Mouse (Mus musculus): Measurements from ENCODE around the gene Nfix.
A peak's percentile ranks its signal among the peaks of the same experiment; 100 is the strongest.

The Nfix gene

DNA sequence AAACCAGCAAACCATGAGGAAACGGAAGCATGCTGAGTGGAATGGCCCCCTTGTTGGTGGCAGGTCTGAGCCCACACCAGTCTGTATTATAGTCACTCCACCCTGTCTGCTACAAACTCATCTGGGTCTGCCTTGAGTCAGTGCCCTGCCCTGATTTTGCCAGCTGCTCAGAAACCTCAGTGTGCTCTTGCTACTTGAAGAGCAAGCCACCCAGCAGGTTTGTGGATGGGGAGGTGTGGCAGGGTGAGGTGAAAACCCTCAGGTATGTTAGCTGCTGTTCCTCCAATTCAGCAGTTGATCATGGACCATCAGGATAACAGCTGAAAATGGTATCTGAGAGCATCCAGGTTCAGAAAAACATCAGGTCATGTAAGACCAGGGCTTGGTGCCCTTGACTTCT lies 132.1 kb downstream of the Nfix start:
- DNase-seq (ENCODE audit: low spot score in 2 of 2), result no peak

DNA sequence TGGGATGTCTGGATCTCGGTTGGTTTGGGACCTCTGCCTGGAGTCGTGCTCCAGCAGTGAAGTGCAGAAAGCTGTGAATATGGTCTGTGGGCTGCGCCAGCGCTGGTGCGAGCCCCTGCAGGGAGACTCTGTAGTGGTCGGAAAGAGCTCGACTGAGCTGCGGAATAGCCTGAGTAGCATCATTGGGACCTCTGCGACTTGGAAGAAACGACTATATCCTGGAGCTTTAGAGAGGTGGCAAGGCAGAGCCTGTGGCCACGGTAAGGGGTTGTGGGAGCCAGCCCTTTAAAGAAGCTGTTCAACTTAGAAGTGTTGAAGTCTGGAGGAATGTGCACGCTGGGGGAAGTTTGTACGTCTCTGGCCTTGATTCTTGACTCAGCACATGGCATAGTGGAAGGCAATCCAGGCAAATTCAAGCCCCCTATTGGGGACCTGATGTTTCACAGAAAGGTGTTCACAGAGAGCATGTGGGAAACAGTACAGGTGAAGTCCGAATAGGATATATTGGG lies 134.7 kb downstream of the Nfix start:
- DNase-seq (ENCODE audit: low spot score in 2 of 2), result no peak

DNA sequence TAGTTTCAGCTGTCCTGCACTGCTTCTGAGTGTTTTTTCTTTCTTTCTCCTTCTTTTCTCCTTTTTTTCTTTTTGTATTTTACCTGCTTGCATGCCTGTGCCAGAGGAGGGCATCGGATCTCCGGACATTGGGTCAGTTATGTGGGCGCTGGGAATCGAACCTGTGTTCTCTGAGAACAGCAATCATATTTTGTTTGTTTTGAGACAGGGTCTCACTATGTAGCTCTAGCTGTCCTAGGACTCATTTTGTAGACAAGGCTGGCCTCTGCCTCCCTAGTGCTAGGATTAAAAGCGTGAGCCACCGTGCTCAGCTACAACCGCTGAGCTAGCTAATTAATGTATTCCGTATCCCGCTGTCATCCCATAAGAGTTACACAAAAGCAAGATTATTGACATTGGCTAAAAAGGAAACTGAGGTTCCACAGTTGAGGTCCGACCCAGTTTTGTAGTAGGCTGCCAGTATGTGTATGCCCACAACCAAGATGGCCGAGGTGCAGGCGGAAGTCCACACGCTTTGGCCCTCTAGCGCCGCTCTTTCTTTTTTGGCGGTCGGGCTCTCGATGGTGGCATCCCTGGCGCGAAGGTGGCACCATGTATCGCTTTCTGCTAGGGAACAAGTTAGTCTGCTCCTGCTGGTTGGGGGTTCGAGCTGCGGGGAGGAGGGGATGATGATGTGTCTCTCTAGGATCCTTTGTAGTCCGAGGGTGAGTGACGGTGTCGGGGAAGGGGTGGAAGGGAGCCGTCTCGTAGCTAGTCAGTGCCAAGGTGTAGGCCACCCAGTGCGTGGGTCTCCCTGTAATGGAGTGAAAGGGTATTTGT lies 135.4 kb downstream of the Nfix start:
- DNase-seq (ENCODE audit: low spot score in 2 of 2), result peak; percentile 64 to 81

DNA sequence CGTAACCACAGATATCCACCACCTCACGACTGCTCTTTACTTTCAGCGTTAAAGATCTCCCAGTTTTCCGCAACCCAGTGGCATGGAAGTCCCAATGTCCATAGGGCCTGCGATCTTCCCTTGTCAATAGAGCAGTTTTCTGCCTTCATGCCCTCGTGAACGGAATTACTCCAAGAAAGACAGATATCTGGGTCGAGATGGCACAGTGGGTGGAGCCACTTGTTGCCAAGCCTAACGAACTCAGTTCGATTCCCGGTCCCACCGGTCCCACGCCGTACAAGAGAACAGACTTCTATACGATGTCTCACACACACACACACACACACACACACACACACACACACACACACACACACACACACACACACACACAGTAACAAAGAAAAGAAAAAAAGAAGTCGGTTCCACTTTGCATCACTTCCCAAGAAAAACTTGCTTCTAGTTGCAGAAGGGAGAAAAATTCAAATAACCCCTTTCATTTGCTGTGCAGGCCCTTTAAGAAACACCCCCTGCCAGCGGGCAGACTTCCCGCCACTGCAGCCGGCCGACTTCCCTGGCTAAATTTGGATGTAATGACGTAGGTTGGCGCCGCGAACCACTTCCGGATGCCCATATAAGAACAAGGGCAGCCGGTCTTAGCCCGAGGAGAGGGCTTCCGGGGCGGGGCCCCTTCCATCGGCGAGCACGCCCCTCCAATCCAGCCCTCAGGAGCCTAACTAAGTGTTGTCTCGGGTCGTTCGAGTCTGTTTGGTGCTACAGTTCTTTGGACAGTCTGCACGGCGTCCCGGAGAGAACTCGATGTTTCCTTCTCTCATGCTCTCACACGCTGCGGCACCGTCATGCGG lies 136.4 kb downstream of the Nfix start:
- DNase-seq (ENCODE audit: low spot score in 2 of 2), result peak; percentile 96 to 98

DNA sequence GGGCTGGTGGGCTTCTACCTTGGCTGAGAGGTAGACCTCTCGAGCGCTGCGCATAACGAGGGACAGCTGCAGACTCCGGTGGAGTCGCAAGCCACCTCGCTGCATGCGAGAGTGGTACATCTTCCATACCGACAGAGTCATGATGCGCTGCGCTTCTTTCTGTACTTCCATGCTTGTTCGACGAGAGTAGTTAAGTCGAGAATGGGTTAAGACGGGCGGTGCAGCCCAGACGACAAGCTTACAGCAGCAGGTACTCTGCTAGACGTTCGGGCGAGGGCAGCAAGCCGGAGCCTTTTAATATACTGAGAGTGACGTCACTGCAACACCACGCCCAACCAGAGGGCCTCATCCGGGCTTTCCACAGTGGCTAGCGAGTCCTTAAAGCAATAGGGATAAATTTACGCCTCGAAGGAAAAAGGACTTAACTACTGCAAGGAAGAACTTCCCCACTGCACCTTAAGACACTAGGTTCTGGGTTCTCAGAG lies 137.5 kb downstream of the Nfix start, which contains the start of gene Ier2:
Ier2 (minus strand) TSS at position 272 of the 485 bp plus-strand sequence.
- DNase-seq (ENCODE audit: low spot score in 2 of 2), result peak; percentile 97

DNA sequence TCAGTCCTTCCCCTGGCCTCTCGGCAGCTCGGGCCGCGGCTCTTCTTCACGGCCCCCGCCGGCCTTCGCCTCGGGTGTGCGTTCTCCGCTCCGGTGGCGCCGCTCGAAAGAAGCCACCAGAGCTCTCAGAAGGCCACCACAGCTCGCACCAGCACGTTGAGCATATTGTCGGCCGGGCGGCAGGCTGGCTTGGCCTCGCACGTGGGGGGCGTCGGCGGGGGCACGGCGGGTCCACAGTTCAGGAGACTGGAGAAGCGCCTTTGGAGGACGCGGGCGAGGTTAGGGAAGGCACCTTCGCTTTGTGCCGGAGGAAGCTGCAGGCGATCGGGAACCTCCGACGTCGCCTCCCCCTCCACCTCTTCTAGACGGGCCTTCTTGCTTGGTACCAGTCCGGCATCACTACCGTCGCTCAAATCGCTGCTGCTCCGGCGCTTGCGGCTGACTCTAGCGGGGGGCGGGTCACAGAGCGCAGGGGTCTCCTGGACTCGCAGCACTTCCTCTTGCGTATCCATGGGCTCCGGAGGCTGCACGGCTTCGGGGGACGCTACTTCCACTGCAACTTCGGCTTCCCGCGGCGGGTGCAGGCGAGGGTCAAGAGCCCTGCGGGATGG lies 138.1 kb downstream of the Nfix start:
- peak in 1 of 2 experiments; percentile 36 for DNase-seq (ENCODE audit: low spot score in 2 of 2)

DNA sequence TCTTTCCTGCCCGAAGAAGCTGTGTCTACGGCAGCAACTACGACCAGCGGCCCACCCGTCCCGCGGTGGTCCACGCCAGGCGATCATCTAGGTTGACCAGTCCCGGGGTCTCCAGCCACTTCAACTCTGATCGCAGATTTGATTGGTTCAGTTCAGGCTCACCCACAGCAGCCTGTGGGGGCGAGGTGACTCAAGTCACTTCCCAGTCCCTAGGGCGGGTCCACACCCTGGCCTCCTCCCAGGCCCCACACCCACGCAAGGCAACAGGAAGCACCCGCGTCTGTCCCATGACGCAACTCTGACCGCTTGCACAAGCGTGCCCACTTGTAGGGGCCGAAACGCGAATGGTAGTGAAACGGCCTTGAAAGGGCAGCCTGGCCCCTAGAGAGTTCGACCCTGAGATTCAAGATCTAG lies 138.7 kb downstream of the Nfix start:
- peak; percentile 92 to 95 for DNase-seq (ENCODE audit: low spot score in 2 of 2)

DNA sequence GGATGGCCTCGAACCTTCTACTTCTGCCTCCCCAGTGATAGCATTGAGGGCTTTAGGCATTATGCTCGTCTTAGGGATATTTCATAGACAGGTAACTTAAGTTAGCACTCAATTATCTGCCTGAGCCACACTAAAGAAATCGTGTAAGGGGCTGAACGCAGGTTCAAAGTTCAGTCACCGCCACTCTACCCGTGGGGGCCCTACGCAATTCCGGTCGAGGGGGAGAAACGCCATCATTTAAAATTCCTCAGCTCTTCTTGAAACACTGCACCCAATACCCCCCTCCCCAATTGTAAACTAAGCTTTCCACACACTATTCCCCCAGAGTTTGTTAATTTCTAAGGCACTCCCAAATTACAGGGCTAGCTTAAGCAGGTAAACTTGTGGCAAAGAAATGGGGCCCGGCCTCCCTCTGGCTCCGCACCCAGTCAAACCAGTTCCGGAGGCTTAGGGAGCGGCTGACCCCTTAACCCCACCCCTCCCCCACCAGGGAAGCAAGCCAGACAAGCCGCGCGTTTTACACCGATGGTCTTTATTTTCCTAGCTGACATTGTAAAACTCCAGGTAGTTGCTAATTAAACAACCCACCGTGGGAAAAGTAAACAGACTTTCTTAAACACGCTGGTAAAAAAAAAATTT lies 139.2 kb downstream of the Nfix start:
- DNase-seq (ENCODE audit: low spot score in 2 of 2), result peak; percentile 72 to 84

DNA sequence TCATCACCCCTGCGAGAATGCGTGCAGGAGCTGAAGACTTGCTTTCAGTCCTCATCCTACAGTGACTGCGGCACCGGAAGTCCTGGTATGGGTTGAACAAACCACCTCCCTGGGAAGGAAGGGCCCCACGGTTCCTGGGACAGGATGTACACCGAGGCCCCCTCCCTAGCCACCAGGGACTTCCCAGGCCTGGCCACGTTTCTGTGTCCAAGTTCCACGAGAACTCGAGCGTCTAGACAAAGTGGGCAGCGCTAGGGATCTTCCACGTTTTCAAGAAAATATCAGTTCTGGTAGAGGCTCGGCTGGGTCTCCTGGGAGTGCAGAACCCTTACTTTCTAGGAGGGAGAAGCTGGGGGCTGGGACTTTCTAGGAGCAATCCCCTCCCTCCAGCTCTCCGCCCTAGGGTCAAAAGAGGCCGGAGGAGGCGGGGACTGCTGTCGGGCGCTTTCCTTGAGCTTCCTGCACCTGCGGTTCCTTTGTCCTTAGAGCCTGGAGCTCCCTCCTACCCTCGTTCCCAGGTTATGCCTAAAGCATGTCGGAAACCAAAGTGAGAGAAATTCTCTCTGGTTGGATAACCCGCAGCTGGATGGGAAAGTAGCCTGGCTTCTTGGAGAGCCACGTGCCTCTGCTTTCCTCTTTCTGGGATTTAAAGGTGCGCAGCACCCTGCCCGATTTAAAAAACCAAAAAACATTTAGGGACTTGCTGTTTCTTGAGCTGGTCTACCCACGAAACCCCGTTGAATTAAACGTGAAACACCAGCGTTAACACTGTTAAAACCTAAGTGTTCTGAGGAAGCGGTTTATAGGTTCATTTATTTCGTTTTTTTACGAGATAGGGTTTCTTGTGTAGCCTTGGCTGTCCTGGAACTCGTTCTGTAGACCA lies 140.0 kb downstream of the Nfix start:
- DNase-seq (ENCODE audit: low spot score in 2 of 2), result peak; percentile 61 to 71

DNA sequence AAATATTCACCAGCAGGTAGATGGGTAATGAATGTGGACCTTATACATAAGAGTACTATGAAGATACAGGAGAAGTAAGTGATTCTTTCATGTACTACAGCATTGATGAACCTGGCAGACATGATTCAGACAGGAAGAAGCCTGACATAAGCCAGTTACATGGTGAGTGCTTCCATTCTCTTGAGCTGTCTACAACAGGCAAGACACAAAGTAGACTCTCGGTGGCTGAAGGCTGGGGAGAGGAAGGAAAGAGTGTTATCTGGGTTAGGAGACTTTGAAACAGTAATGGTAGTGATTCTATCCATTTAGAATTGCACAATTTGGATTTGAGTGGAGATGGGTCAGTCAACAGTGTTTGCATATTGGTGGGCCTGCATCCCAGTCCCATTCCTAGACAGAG lies 141.2 kb downstream of the Nfix start:
- no peak for DNase-seq (ENCODE audit: low spot score in 2 of 2)

DNA sequence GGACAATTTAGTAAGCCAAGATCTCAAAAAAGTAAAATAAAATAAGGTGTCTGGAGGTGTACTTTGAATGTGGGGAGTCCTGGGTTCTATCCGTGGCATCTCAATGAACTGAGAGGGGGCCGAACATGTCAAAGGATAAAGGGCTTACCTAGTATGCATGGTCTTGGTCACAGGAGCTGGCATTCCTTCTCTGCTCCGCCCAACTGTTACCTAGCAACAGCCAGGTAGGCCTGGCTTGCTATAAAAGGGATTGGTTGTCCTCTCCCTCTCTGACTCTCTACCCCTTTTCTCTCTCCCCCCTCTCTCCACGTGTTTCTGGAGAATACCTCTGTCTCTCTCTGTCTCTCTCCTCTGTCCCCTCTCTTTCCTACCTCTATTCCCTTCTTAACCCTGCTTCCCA lies 142.5 kb downstream of the Nfix start:
- DNase-seq (ENCODE audit: low spot score in 2 of 2), result no peak

DNA sequence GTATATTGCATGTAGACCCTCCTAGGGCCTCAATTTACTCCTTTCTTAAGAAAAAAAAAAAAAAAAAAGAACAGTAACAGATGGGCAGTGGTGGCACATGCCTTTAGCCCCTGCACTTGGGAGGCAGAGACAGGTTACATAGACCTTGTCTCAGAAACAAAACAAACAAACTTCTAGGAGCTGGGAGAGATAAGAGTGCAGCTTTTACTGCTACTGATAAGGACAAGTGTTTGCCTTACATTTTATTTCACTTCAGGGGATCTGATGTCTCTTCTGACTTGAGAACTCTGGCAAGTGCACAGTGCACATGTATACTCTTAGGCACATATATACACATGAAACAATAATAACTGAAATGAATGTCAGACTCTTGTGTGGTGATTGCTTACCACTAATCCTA lies 142.9 kb downstream of the Nfix start:
- no peak for DNase-seq (ENCODE audit: low spot score in 2 of 2)

DNA sequence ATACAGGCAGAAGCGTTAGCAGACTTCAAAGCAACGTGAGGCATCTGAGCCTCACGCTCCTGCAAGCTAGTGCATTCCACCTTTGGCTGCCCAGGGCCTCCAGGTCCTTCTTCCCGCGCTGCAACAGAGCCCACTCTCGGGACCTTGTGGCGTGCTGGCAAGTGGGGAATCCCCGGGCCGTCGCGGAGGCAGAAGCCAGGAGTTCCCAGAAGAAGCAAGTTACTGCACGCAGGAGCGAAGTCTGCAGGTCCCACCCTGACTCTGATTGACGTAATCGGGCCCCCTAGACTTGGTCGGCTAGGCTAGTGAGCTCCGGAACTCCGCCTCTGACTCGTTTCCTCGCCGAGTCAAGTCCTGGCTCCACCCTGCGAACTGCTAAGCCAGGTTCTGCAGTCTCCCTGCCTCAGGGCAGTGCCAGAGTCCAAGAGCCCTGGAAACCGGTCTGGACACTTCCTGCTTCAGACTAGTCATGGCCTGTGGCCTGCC lies 143.5 kb downstream of the Nfix start:
- DNase-seq (ENCODE audit: low spot score in 2 of 2), result peak; percentile 80 to 89

DNA sequence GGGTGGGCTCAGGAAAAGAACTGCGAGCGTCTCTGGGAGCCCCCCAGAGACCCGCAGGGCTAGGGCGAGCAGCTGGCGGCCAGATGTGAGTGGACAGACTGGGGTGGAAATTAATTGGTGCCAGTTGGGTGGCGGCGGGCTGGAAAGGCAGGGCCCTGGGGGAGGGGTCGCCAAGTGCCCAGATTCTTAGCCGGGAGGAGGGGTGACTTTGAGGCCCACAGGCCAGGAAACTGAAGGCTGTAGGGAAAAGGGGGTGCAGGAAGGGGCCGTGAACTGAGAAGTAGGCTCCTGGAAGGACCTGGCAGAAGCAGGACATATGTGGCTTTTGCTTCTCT lies 144.0 kb downstream of the Nfix start:
- no peak for DNase-seq (ENCODE audit: low spot score in 2 of 2)

DNA sequence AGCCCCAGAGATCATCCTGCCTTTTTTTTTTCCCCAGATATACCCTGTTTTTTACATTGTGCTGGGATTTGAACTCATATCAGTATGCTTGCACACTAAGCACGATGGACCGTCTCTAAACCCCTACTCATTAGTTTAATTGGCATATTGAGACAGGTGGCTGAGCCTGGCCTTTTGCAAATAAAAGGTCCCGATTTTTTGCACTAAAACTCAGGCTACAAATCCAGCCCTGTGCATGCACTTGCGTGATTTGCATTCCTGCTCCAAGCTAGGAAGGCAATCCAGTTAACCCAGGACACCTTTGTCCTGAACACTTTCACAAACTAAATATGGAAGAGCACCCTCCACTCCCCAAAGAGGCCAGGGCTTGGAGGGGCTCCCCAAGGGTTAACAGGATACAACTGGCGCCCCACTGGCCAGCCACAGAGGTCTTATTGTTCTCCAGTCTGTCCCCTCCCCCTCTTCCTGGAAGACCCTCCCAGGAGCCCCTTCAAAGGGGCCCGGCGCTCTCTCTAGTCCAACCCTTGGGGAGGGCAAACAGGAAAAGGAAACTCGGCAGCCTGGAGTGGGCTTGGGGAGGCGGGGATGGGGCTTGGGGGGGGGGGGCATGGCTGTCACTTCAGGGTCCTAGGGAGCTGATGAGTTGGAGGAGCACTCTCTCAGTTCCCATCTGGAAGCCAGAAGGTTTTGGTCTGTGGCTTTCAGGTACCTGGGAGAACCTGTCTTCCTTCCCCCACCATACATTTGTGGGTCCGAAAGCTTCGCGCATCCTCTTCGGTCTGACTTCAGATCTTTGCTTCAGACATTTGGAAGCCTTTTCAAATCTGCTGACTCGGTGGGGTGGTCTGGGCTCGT lies 144.6 kb downstream of the Nfix start:
- no peak for DNase-seq (ENCODE audit: low spot score in 2 of 2)

DNA sequence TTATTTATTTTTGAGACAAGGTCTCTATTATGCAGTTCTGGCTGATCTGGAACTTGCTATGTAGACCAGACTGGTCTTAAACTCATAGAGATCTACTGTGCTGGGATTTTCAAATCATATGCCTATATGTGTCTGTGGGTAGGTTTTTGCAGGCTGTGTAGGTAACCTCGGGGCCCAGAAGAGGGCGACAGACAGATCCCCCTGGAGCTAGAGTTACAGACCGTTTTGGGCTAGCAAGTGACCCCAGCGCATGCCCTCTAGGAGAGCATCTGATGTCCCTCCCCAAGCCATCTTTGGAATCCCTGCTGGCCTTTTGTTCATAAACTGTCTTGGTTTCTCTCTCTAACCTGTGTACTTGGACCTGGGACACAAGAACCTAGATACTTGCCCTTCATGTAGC lies 145.5 kb downstream of the Nfix start:
- no peak for DNase-seq (ENCODE audit: low spot score in 2 of 2)

DNA sequence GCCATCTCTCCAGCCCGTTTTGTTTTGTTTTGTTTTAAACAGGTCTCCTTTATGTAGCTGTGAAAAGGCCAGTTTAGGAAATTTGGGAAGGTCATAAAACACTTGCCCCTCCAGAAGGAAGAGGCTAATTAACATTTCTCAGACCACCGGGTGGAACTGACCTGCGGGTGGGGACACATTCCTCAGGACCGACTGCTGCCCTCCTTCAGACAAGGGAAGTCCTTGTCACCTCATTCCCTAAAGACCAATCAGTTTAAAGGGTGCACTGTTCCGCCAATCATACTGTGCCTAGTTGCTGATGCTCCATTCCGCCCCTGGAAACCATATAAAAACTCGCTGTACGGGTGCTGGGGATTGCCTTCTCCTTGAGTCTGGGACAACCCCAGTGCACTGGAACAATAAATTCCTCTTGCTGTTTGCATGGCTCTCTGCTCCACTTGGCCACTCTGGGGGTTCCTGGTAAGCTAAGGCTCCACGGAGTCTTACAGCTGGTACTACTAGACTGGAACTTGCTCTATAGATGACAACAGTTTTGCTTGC lies 147.0 kb downstream of the Nfix start:
- no peak for DNase-seq (ENCODE audit: low spot score in 2 of 2)

DNA sequence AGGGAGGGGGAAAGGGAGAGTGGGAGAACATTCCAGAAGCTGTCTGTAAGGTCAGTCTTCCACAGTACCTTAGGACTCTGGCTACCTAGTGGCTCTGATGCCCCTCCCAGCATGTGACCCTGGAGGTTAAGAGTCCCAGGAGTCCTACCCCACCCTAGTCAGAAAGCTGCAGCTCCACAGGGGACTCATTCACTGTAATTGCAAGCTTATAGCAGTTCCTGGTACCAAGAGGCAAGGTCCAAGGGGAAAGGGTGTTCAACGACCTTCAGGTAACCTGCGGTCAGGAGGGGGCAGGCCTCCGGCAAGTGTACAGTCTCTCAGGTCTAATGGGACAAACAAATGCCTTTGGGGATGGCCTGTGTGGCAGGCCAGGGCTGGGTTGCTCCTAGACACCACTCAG lies 149.9 kb downstream of the Nfix start:
- DNase-seq (ENCODE audit: low spot score in 2 of 2), result no peak
